Mouse (Mus musculus) intestine, embryonic 14.5 days (tissue): ENCODE results near the gene Cachd1. TPM values are rescaled to one million over a fixed set of nuclear protein-coding genes. Genes with fewer than 3 reads are reported as not detected.

Source experiments
- ATAC-seq: fragments of 200-750 bp; cut with Nextera tagmentation; replicated peaks from 2 replicates; pipeline ENCODE4 v1.8.0; 2017; ENCODE audit warnings: low read depth, moderate number of reproducible peaks, moderate TSS enrichment, moderate library complexity; ENCODE audit not compliant: low FRiP score, low TSS enrichment
- DNase-seq: peaks from one replicate; pipeline ENCODE4 v3.0.0-alpha.2; 2018; ENCODE audit warnings: low spot score
- H3K27ac ChIP-seq: fragments of 300-500 bp; sonication (generic); 2 replicates; pipeline ENCODE4 v1.5.1; 2014; ENCODE audit warnings: low read depth, mild to moderate bottlenecking, control low read depth
- H3K27me3 ChIP-seq: fragments of 300-500 bp; sonication (generic); replicated peaks from 2 replicates; pipeline ENCODE4 v1.6.1; 2014; ENCODE audit warnings: low read length, control low read depth; ENCODE audit not compliant: control insufficient read depth, insufficient read depth
- H3K36me3 ChIP-seq: fragments of 300-500 bp; sonication (generic); 2 replicates; pipeline ENCODE4 v1.6.1; 2014; ENCODE audit warnings: low read length, control low read depth; ENCODE audit not compliant: control insufficient read depth, insufficient read depth
- H3K4me1 ChIP-seq: fragments of 300-500 bp; sonication (generic); replicated peaks from 2 replicates; pipeline ENCODE4 v1.6.1; 2014; ENCODE audit warnings: low read length, control low read depth, mixed read lengths; ENCODE audit not compliant: control insufficient read depth, insufficient read depth
- H3K4me2 ChIP-seq: fragments of 300-500 bp; sonication (generic); 2 replicates; pipeline ENCODE4 v1.6.1; 2014; ENCODE audit warnings: low read length
- H3K4me3 ChIP-seq: fragments of 300-500 bp; sonication (generic); 2 replicates; pipeline ENCODE4 v1.5.1; 2014; ENCODE audit warnings: low read depth, low read length, control low read depth, mixed read lengths
- H3K9ac ChIP-seq: fragments of 300-500 bp; sonication (generic); 2 replicates; pipeline ENCODE4 v1.6.1; 2014; ENCODE audit warnings: mild to moderate bottlenecking, low read length
- H3K9me3 ChIP-seq: fragments of 300-500 bp; sonication (generic); 2 replicates; pipeline ENCODE4 v1.6.1; 2016; ENCODE audit warnings: low read length, control low read depth; ENCODE audit not compliant: control insufficient read depth
- WGBS: fragments of 180-500 bp; shearing (Covaris S2); extraction: QIAGEN DNeasy Blood & Tissue Kit; methylation state at CpG from one replicate; pipeline ENCODE4 v1.1.7; 2014; 5-methylcytosine and 5-hydroxymethylcytosine counted together
- polyA plus RNA-seq: library from polyadenylated mRNA; unstranded; fragments of >200 nt; fragmentation: Nextera tagmentation; extraction: Ambion mirVana; gene quantifications from 2 replicates; pipeline ENCODE4 v1.2.1, GENCODE M21; 2014

Cachd1 gene
- polyA plus RNA-seq, 1 experiment from 2014 or later = 22.8 TPM

GRCm38 (mm10) chr4:100837205-100837604 lies 60.7 kb downstream of the Cachd1 start:
- DNase-seq (no peak), ATAC-seq (no peak)
- no peaks in the 10 kb centered on the region for H3K27me3 ChIP-seq
- WGBS = 50% methylated on average over 6 of the region's 6 CpGs
- H3K4me2 ChIP-seq = no peak overlapping the region
- H3K4me3 ChIP-seq = no peak overlapping the region
- H3K27ac ChIP-seq = no peak overlapping the region
- peaks cover 6% of the 10 kb centered on the region; the same call in 1 of the 2 replicates for H3K4me1 ChIP-seq
- H3K9me3 ChIP-seq = no peaks in the 10 kb centered on the region
- no peaks in the 10 kb centered on the region for H3K36me3 ChIP-seq
- H3K9ac ChIP-seq = no peak overlapping the region

GRCm38 (mm10) chr4:100842629-100843028 lies 66.2 kb downstream of the Cachd1 start:
- H3K4me2 ChIP-seq = no peak overlapping the region

GRCm38 (mm10) chr4:100843119-100843518 lies 66.6 kb downstream of the Cachd1 start:
- Histone ChIP-seq H3K36me3 (no peaks in the 10 kb centered on the region), H3K4me3 (no peak overlapping the region), H3K9ac (no peak overlapping the region), H3K27ac (no peak overlapping the region), H3K27me3 (no peaks in the 10 kb centered on the region), H3K4me1 (no peaks in the 10 kb centered on the region), H3K9me3 (no peaks in the 10 kb centered on the region), H3K4me2 (no peak overlapping the region)
- no peak for ATAC-seq
- WGBS = 77% methylated on average over 5 of the region's 5 CpGs
- no peak for DNase-seq

More at GRCm38 (mm10) chr4:100842629-100843028, 66.2 kb downstream of the Cachd1 start:
- H3K9me3 ChIP-seq = no peaks in the 10 kb centered on the region
- no peak overlapping the region for H3K27ac ChIP-seq
- no peaks in the 10 kb centered on the region for H3K36me3 ChIP-seq
- no peaks in the 10 kb centered on the region for H3K27me3 ChIP-seq
- no peak overlapping the region for H3K9ac ChIP-seq
- H3K4me3 ChIP-seq = no peak overlapping the region
- DNase-seq (no peak), ATAC-seq (no peak)
- H3K4me1 ChIP-seq = no peaks in the 10 kb centered on the region
- 43% methylated on average over 5 of the region's 5 CpGs for WGBS

- Histone ChIP-seq H3K36me3 (no peaks in the 10 kb centered on the region), H3K9me3 (no peaks in the 10 kb centered on the region), H3K27me3 (no peaks in the 10 kb centered on the region), H3K4me3 (no peak overlapping the region), H3K9ac (no peak overlapping the region), H3K4me1 (0 out of 2 replicates have a peak, but pooled peaks cover 3% of the 10 kb centered on the region), H3K4me2 (no peak overlapping the region), H3K27ac (no peak overlapping the region)
- DNase-seq = no peak
- no peak; the same call in 1 of the 2 replicates for ATAC-seq
- 73% methylated on average over 7 of the region's 7 CpGs for WGBS
Measured at GRCm38 (mm10) chr4:100850846-100851495, 74.5 kb downstream of the Cachd1 start.

GRCm38 (mm10) chr4:100852448-100852847 lies 76.0 kb downstream of the Cachd1 start:
- Histone ChIP-seq H3K27ac (no peak overlapping the region), H3K27me3 (no peaks in the 10 kb centered on the region), H3K4me2 (no peak overlapping the region), H3K9me3 (no peaks in the 10 kb centered on the region), H3K4me1 (peaks cover 13% of the 10 kb centered on the region; the same call in 1 of the 2 replicates), H3K4me3 (no peak overlapping the region), H3K36me3 (no peaks in the 10 kb centered on the region), H3K9ac (no peak overlapping the region)
- WGBS = 56% methylated on average over 3 of the region's 3 CpGs
- ATAC-seq (no peak), DNase-seq (no peak)

GRCm38 (mm10) chr4:100853426-100853825 lies 77.0 kb downstream of the Cachd1 start:
- peaks cover 13% of the 10 kb centered on the region; the same call in 1 of the 2 replicates for H3K4me1 ChIP-seq
- H3K27ac ChIP-seq = no peak overlapping the region
- ATAC-seq (no peak), DNase-seq (no peak)
- no peak overlapping the region for H3K4me2 ChIP-seq
- 85% methylated on average over 1 of the region's 1 CpGs for WGBS
- no peaks in the 10 kb centered on the region for H3K9me3 ChIP-seq
- no peak overlapping the region for H3K9ac ChIP-seq
- H3K4me3 ChIP-seq = no peak overlapping the region
- no peaks in the 10 kb centered on the region for H3K36me3 ChIP-seq
- H3K27me3 ChIP-seq = no peaks in the 10 kb centered on the region

- no peaks in the 10 kb centered on the region for H3K27me3 ChIP-seq
- no peak overlapping the region for H3K4me2 ChIP-seq
- peaks cover 13% of the 10 kb centered on the region; the same call in 1 of the 2 replicates for H3K4me1 ChIP-seq
- H3K27ac ChIP-seq = no peak overlapping the region
- H3K9me3 ChIP-seq = no peaks in the 10 kb centered on the region
- H3K9ac ChIP-seq = no peak overlapping the region
- DNase-seq (no peak), ATAC-seq (no peak; the same call in 1 of the 2 replicates)
- H3K4me3 ChIP-seq = no peak overlapping the region
- WGBS = 76% methylated on average over 4 of the region's 4 CpGs
- no peaks in the 10 kb centered on the region for H3K36me3 ChIP-seq
Measured at GRCm38 (mm10) chr4:100855373-100855772, 78.9 kb downstream of the Cachd1 start.

- Histone ChIP-seq H3K36me3 (no peaks in the 10 kb centered on the region), H3K27me3 (no peaks in the 10 kb centered on the region), H3K27ac (no peak overlapping the region), H3K4me2 (no peak overlapping the region), H3K9me3 (no peaks in the 10 kb centered on the region), H3K4me3 (no peak overlapping the region), H3K9ac (no peak overlapping the region), H3K4me1 (peaks cover 9% of the 10 kb centered on the region; the same call in 1 of the 2 replicates)
- WGBS = 56% methylated on average over 3 of the region's 3 CpGs
- no peak for DNase-seq
- ATAC-seq = no peak
Measured at GRCm38 (mm10) chr4:100857411-100857869, 81.0 kb downstream of the Cachd1 start.
